Mouse (Mus musculus): ENCODE data around the gene Tmem120b. TPM values are rescaled to one million over a fixed set of nuclear protein-coding genes. Genes with fewer than 3 reads are reported as not detected.

The Tmem120b gene
- polyA plus RNA-seq, 1 experiment, result 9.1 TPM

DNA sequence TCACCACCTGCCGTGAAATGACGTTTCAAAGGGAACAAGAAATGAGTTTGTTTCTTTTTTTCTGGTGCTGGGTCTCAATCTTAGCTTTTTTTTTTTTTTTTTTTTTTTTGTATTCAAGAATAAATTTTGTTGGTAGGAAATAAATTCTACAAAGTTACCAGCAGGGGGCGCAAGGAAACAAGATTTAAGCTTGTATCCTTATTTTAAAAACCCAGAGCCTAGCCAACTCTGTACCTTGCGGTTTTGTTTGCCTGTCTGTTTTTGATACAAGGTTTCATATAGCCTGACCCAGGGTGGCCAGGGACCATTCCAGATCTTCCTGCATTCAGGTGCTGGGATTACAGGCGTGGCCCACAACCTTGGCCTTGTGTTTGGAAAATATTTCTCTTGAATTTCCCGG lies 4.0 kb upstream of the Tmem120b start:
- H3K4me3 ChIP-seq (ENCODE audit: insufficient read depth, low read length), result no peak overlapping the region
- TF ChIP-seq CTCF (IDR thresholded peaks at IDR 0.05; ENCODE audit: borderline replicate concordance, insufficient read depth, low read length), result no peak
- no peak for TF ChIP-seq POLR2A (IDR thresholded peaks at IDR 0.05; ENCODE audit: low read depth, low read length)
- H3K27ac ChIP-seq (ENCODE audit: insufficient read depth, low read length), result no peak overlapping the region

GRCm38 (mm10) chr5:123067395-123067995 lies 720 bp upstream of the Tmem120b start:
- TF ChIP-seq CTCF (IDR thresholded peaks at IDR 0.05; ENCODE audit: borderline replicate concordance, insufficient read depth, low read length) (no peak), POLR2A (IDR thresholded peaks at IDR 0.05; ENCODE audit: low read depth, low read length) (no peak)
- H3K4me3 ChIP-seq (ENCODE audit: insufficient read depth, low read length), result no peak overlapping the region
- H3K4me1 ChIP-seq (ENCODE audit: control insufficient read depth, insufficient read depth, low read length), result no peaks in the 10 kb centered on the region
- H3K27ac ChIP-seq (ENCODE audit: insufficient read depth, low read length), result no peak overlapping the region

More for the DNA sequence above, 4.0 kb upstream of the Tmem120b start:
- no peaks in the 10 kb centered on the region for H3K4me1 ChIP-seq (ENCODE audit: control insufficient read depth, insufficient read depth, low read length)

DNA sequence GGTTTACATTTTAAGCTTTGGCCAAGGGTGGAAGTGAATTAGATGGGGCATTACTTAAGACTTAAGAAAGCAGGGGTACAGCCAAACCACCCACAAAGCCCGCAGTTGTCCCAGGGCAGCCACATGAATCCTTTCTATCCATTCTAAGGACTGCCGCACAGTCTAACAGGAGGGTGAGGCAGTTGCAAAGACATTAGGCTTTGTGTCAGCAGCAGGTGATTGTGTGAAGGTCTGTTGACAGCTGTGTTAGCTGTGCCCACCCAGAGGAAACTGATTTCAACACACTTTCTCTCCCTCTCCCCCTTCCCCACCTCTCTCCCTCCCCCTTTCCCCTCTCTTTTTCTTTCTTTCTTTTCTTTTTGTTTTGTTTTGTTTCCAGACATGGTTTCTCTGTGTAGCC lies 499 bp downstream of the Tmem120b start:
- Histone ChIP-seq H3K4me1 (ENCODE audit: control insufficient read depth, insufficient read depth, low read length) (no peaks in the 10 kb centered on the region), H3K4me3 (ENCODE audit: insufficient read depth, low read length) (no peak overlapping the region), H3K27ac (ENCODE audit: insufficient read depth, low read length) (no peak overlapping the region)
- TF ChIP-seq POLR2A (IDR thresholded peaks at IDR 0.05; ENCODE audit: low read depth, low read length) (no peak), CTCF (IDR thresholded peaks at IDR 0.05; ENCODE audit: borderline replicate concordance, insufficient read depth, low read length) (no peak)

GRCm38 (mm10) chr5:123075576-123076418 lies 7.6 kb downstream of the Tmem120b start:
- TF ChIP-seq CTCF (IDR thresholded peaks at IDR 0.05; ENCODE audit: borderline replicate concordance, insufficient read depth, low read length) (no peak), POLR2A (IDR thresholded peaks at IDR 0.05; ENCODE audit: low read depth, low read length) (peak; percentile 92)
- H3K27ac ChIP-seq (ENCODE audit: insufficient read depth, low read length), result 0 out of 2 replicates have a peak overlapping the region, but pooled peaks have one; percentile 21
- 0 out of 2 replicates have a peak, but pooled peaks cover 6% of the 10 kb centered on the region for H3K4me1 ChIP-seq (ENCODE audit: control insufficient read depth, insufficient read depth, low read length)
- peak overlapping the region; percentile 60 for H3K4me3 ChIP-seq (ENCODE audit: insufficient read depth, low read length)

- no peak overlapping the region for H3K27ac ChIP-seq (ENCODE audit: insufficient read depth, low read length)
- 0 out of 2 replicates have a peak, but pooled peaks cover 6% of the 10 kb centered on the region for H3K4me1 ChIP-seq (ENCODE audit: control insufficient read depth, insufficient read depth, low read length)
- TF ChIP-seq CTCF (IDR thresholded peaks at IDR 0.05; ENCODE audit: borderline replicate concordance, insufficient read depth, low read length), result no peak
- TF ChIP-seq POLR2A (IDR thresholded peaks at IDR 0.05; ENCODE audit: low read depth, low read length), result no peak
- H3K4me3 ChIP-seq (ENCODE audit: insufficient read depth, low read length), result peak overlapping the region; percentile 60
These were observed 8.4 kb downstream of the Tmem120b start for GRCm38 (mm10) chr5:123076419-123077281.

DNA sequence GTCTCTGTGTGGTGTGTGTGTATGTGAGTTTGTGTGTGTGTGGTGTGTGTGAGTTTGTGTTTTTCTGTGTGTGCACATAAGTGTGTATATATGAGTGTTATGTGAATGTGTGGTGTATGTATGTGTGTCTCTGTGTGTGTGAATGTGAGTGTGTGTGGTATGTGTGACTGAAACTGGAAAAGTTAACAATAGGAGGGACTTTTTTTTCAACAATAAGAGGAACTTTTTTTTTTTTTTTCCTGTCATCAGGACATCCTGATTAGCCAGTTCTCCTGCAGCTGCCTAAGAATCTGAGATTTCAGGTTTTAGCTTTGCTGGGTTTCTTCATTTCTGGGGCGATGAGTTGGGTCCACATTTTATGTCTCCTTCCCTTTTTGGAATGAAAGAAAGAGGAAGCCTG lies 11.4 kb downstream of the Tmem120b start:
- no peak overlapping the region for H3K4me3 ChIP-seq (ENCODE audit: insufficient read depth, low read length)
- TF ChIP-seq CTCF (IDR thresholded peaks at IDR 0.05; ENCODE audit: borderline replicate concordance, insufficient read depth, low read length) (no peak), POLR2A (IDR thresholded peaks at IDR 0.05; ENCODE audit: low read depth, low read length) (no peak)
- 0 out of 2 replicates have a peak, but pooled peaks cover 6% of the 10 kb centered on the region for H3K4me1 ChIP-seq (ENCODE audit: control insufficient read depth, insufficient read depth, low read length)
- H3K27ac ChIP-seq (ENCODE audit: insufficient read depth, low read length), result no peak overlapping the region

DNA sequence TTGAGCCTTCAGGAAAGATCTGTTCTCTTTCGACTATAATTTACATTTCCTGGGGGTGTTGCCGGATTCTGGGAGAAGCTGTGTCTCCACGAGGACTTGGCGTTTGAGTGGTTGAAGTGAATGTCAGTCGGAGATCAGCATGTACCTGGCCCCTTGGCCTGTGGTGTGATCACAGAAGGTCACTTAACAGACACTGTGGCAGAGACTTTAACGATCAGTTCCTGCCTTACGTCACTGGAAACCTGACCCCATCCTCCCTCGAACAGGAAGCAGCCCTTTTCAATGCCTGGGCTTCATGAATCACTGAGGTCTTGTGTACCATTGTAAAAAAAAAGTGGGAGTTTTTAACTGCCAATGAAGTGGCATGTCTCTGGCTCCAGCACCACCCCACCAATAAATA lies 11.8 kb downstream of the Tmem120b start:
- no peak overlapping the region for H3K27ac ChIP-seq (ENCODE audit: insufficient read depth, low read length)

GRCm38 (mm10) chr5:123080510-123080909 lies 12.3 kb downstream of the Tmem120b start:
- Histone ChIP-seq H3K4me1 (ENCODE audit: control insufficient read depth, insufficient read depth, low read length) (0 out of 2 replicates have a peak, but pooled peaks cover 3% of the 10 kb centered on the region), H3K4me3 (ENCODE audit: insufficient read depth, low read length) (no peak overlapping the region), H3K27ac (ENCODE audit: insufficient read depth, low read length) (no peak overlapping the region)
- TF ChIP-seq CTCF (IDR thresholded peaks at IDR 0.05; ENCODE audit: borderline replicate concordance, insufficient read depth, low read length), result no peak
- no peak for TF ChIP-seq POLR2A (IDR thresholded peaks at IDR 0.05; ENCODE audit: low read depth, low read length)

More for the DNA sequence above, 11.8 kb downstream of the Tmem120b start:
- TF ChIP-seq CTCF (IDR thresholded peaks at IDR 0.05; ENCODE audit: borderline replicate concordance, insufficient read depth, low read length) (no peak), POLR2A (IDR thresholded peaks at IDR 0.05; ENCODE audit: low read depth, low read length) (no peak)
- H3K4me3 ChIP-seq (ENCODE audit: insufficient read depth, low read length), result no peak overlapping the region
- H3K4me1 ChIP-seq (ENCODE audit: control insufficient read depth, insufficient read depth, low read length), result 0 out of 2 replicates have a peak, but pooled peaks cover 6% of the 10 kb centered on the region

- no peak overlapping the region for H3K27ac ChIP-seq (ENCODE audit: insufficient read depth, low read length)
- no peaks in the 10 kb centered on the region for H3K4me1 ChIP-seq (ENCODE audit: control insufficient read depth, insufficient read depth, low read length)
- no peak overlapping the region for H3K4me3 ChIP-seq (ENCODE audit: insufficient read depth, low read length)
- TF ChIP-seq CTCF (IDR thresholded peaks at IDR 0.05; ENCODE audit: borderline replicate concordance, insufficient read depth, low read length) (no peak), POLR2A (IDR thresholded peaks at IDR 0.05; ENCODE audit: low read depth, low read length) (no peak)
These were observed 15.3 kb downstream of the Tmem120b start for GRCm38 (mm10) chr5:123083340-123084050.
